Mouse (Mus musculus) ES-E14 (cell line): ENCODE measurements around the gene Mbd3.

Experiments
- HCFC1 ChIP-seq: IDR thresholded peaks from 2 replicates; pipeline ENCODE4 v1.6.1; 2012; ENCODE audit warnings: low read length, inconsistent platforms, borderline replicate concordance; ENCODE audit not compliant: insufficient read depth
- MAFK ChIP-seq: IDR thresholded peaks from 2 replicates; pipeline ENCODE4 v1.6.1; 2014; ENCODE audit warnings: mild to moderate bottlenecking, low read depth, low read length, inconsistent platforms; ENCODE audit not compliant: insufficient read depth
- ZC3H11A ChIP-seq: IDR thresholded peaks from 2 replicates; pipeline ENCODE4 v1.6.1; 2012; ENCODE audit warnings: low read depth, mild to moderate bottlenecking, inconsistent platforms, low read length, borderline replicate concordance
- ZNF384 ChIP-seq: IDR thresholded peaks from 2 replicates; pipeline ENCODE4 v1.6.1; 2012; ENCODE audit warnings: low read depth, low read length, inconsistent platforms

DNA sequence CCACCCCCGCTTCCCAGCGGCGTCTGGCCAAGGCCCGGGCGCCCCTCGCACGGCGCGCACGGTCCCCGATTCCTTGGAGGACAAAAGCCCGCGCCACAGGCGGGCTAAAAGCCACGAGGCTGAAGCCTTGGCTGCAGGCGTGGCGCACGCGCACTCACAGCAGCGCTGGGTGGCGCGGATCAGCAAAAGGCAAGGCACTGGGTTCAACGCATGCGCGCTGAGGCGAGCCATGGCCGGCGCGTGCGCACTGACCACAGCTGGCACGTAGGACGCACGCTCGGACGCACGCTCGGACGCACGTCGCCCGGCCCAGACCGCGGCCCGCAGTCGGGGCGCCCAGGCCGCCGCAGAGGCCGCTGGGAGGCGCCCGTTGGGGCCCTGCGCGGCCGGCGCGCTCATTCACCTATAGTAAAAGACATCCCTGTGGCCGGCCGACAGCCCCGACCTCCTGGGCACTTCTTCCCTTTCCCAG, 595 bp downstream of the Mbd3 start:
- TF ChIP-seq MAFK, result peak; percentile 77
- TF ChIP-seq ZNF384, result no peak
- no peak for TF ChIP-seq HCFC1
- TF ChIP-seq ZC3H11A, result no peak
